Mouse (Mus musculus) hematopoietic stem cell, adult 5-6 weeks (primary cell): Measurements from ENCODE around the gene Blnk. TPM values are rescaled to one million over a fixed set of nuclear protein-coding genes. Genes with fewer than 3 reads are reported as not detected.

ENCODE experiments used
- ATAC-seq, 2 experiments: fragments of 125-278 bp in 1 of 2; replicated peaks in 1 of 2; 2 replicates each; pipeline ENCODE4 v1.8.0; 2016 to 2017; ENCODE audit warnings: inconsistent platforms in 2 of 2, mild to moderate bottlenecking in 2 of 2, moderate number of reproducible peaks in 2 of 2, low read depth in 1 of 2, moderate TSS enrichment in 1 of 2; ENCODE audit not compliant: low FRiP score in 2 of 2, poor library complexity in 2 of 2, severe bottlenecking in 2 of 2, insufficient read depth in 1 of 2, low TSS enrichment in 1 of 2
- total RNA-seq: library from RNA; stranded (forward); fragments of 172-1452, 232-1000 nt; gene quantifications from 2 replicates; pipeline ENCODE4 v1.2.3, GENCODE M21; 2017

Blnk gene
- total RNA-seq, 1 experiment from 2014 or later = 3.5 TPM

- ATAC-seq = peak; percentile 72 to 95
Measured at GRCm38 (mm10) chr19:40894519-40895392, 99.6 kb downstream of the Blnk start, which contains the start of gene Zfp518a. Gene Zfp518a, plus strand, starts transcription at chr19:40894705.

- no peak; a peak in 2 of 4 replicates for ATAC-seq
Measured at GRCm38 (mm10) chr19:40894071-40894506, 100.2 kb downstream of the Blnk start.

GRCm38 (mm10) chr19:40888887-40889286 is 105.4 kb downstream of the Blnk start:
- peak in 1 of 2 experiments; percentile 60; a peak in 1 of 4 replicates for ATAC-seq

GRCm38 (mm10) chr19:40881700-40882099 is 112.6 kb downstream of the Blnk start:
- no peak for ATAC-seq

Other genes with a start within 250 kb of the Blnk start
- 4.7 and 5.7 TPM in 2 replicates for gene Cc2d2b, start 245.8 kb downstream of the Blnk start, total RNA-seq
- 9.0 and 11.2 TPM in 2 replicates for gene Ccnj, start 163.3 kb downstream of the Blnk start, total RNA-seq
- 34.1 and 42.1 TPM in 2 replicates for gene Zfp518a, start 99.8 kb downstream of the Blnk start, total RNA-seq
- 467 and 604 TPM in 2 replicates for gene Dntt, start 34.7 kb upstream of the Blnk start, total RNA-seq
- gene Opalin, start 82.6 kb upstream of the Blnk start, total RNA-seq = not detected in 2 replicates
- gene Tll2, start 212.3 kb upstream of the Blnk start, total RNA-seq = not detected in 2 replicates